Mouse (Mus musculus): ENCODE measurements around the gene 1700067K01Rik. TPM values are rescaled to one million over a fixed set of nuclear protein-coding genes. Genes with fewer than 3 reads are reported as not detected.

The 1700067K01Rik gene
- polyA plus RNA-seq, 1 experiment, result 0.29 TPM

GRCm38 (mm10) chr8:84048171-84048570, 46.9 kb downstream of the 1700067K01Rik start:
- no peak overlapping the region for H3ac ChIP-seq (ENCODE audit: control insufficient read depth, insufficient read length)
- no peaks in the 10 kb centered on the region for H3K36me3 ChIP-seq (ENCODE audit: control insufficient read depth, insufficient read depth)
- H3K4me2 ChIP-seq (ENCODE audit: low read depth), result no peak overlapping the region
- no peaks in the 10 kb centered on the region for H3K27me3 ChIP-seq (ENCODE audit: control insufficient read depth, insufficient read depth, insufficient read length)
- no peaks in the 10 kb centered on the region for H3K79me2 ChIP-seq (ENCODE audit: control insufficient read depth, insufficient read depth)
- TF ChIP-seq POLR2A (IDR thresholded peaks at IDR 0.05; ENCODE audit: insufficient read length, low read depth) (no peak), MYOG (IDR thresholded peaks at IDR 0.05; ENCODE audit: control insufficient read depth in 1 of 3, insufficient read depth in 1 of 3, insufficient read length in 2 of 3, low read depth in 2 of 3) (no peak), TCF3 (IDR thresholded peaks at IDR 0.05; ENCODE audit: insufficient read length, low read depth) (no peak), E2F4 (IDR thresholded peaks at IDR 0.05; ENCODE audit: insufficient read depth) (no peak), MYOD1 (IDR thresholded peaks at IDR 0.05; ENCODE audit: control insufficient read depth in 1 of 3, insufficient read length in 2 of 3, low read depth in 2 of 3) (peak in 1 of 3 experiments; percentile 24), USF1 (IDR thresholded peaks at IDR 0.05; ENCODE audit: low read depth) (no peak)
- no peak overlapping the region for H3K4me3 ChIP-seq

GRCm38 (mm10) chr8:84052746-84053145, 51.4 kb downstream of the 1700067K01Rik start:
- TF ChIP-seq MYOG (IDR thresholded peaks at IDR 0.05; ENCODE audit: control insufficient read depth in 1 of 3, insufficient read depth in 1 of 3, insufficient read length in 2 of 3, low read depth in 2 of 3) (no peak), CEBPB (IDR thresholded peaks at IDR 0.05; ENCODE audit: insufficient read depth, poor library complexity, severe bottlenecking) (no peak), REST (IDR thresholded peaks at IDR 0.05; ENCODE audit: insufficient read depth, insufficient read length) (no peak), TCF12 (IDR thresholded peaks at IDR 0.05; ENCODE audit: insufficient read depth, poor library complexity, severe bottlenecking) (no peak), USF1 (IDR thresholded peaks at IDR 0.05; ENCODE audit: low read depth) (no peak), MYOD1 (IDR thresholded peaks at IDR 0.05; ENCODE audit: control insufficient read depth in 1 of 3, insufficient read length in 2 of 3, low read depth in 2 of 3) (no peak), POLR2A (IDR thresholded peaks at IDR 0.05; ENCODE audit: insufficient read length, low read depth) (no peak), TCF3 (IDR thresholded peaks at IDR 0.05; ENCODE audit: insufficient read length, low read depth) (no peak), POLR2AphosphoS2 (IDR thresholded peaks at IDR 0.05; ENCODE audit: insufficient read length, low read depth) (no peak), MAX (IDR thresholded peaks at IDR 0.05; ENCODE audit: low read depth) (no peak), E2F4 (IDR thresholded peaks at IDR 0.05; ENCODE audit: insufficient read depth) (no peak)
- Histone ChIP-seq H3K79me2 (ENCODE audit: control insufficient read depth, insufficient read depth) (no peaks in the 10 kb centered on the region), H3ac (ENCODE audit: control insufficient read depth, insufficient read length) (no peak overlapping the region), H3K4me2 (ENCODE audit: low read depth) (no peak overlapping the region), H3K36me3 (ENCODE audit: control insufficient read depth, insufficient read depth) (no peaks in the 10 kb centered on the region), H3K27me3 (ENCODE audit: control insufficient read depth, insufficient read depth, insufficient read length) (no peaks in the 10 kb centered on the region), H3K4me3 (no peak overlapping the region)

DNA sequence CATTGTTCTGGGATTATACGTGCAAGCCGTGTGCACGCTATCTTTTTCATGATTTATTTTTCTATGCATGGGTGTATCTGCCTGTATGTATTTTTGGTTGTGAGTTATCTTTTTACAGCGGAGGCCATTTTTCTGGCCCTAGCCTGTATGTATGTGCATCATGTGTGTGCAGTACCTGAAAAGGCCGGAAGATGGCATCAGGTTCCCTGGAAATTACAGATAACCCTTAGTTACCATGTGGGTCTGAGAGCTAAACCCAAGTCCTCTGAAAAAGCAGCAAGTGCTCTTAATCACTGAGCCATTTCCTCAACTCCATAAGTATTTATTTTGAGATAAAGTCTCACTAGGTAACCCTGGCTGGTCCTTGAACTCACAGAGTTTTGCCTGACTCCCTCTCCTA, 51.9 kb downstream of the 1700067K01Rik start:
- Histone ChIP-seq H3K27me3 (ENCODE audit: control insufficient read depth, insufficient read depth, insufficient read length) (no peaks in the 10 kb centered on the region), H3K4me3 (no peak overlapping the region), H3K79me2 (ENCODE audit: control insufficient read depth, insufficient read depth) (no peaks in the 10 kb centered on the region), H3K36me3 (ENCODE audit: control insufficient read depth, insufficient read depth) (no peaks in the 10 kb centered on the region), H3K4me2 (ENCODE audit: low read depth) (no peak overlapping the region), H3ac (ENCODE audit: control insufficient read depth, insufficient read length) (no peak overlapping the region)
- TF ChIP-seq REST (IDR thresholded peaks at IDR 0.05; ENCODE audit: insufficient read depth, insufficient read length) (no peak), USF1 (IDR thresholded peaks at IDR 0.05; ENCODE audit: low read depth) (no peak), MYOD1 (IDR thresholded peaks at IDR 0.05; ENCODE audit: control insufficient read depth in 1 of 3, insufficient read length in 2 of 3, low read depth in 2 of 3) (no peak), SRF (IDR thresholded peaks at IDR 0.05; ENCODE audit: control insufficient read depth, insufficient read length, low read depth) (no peak), TCF3 (IDR thresholded peaks at IDR 0.05; ENCODE audit: insufficient read length, low read depth) (no peak), TCF12 (IDR thresholded peaks at IDR 0.05; ENCODE audit: insufficient read depth, poor library complexity, severe bottlenecking) (no peak), POLR2AphosphoS2 (IDR thresholded peaks at IDR 0.05; ENCODE audit: insufficient read length, low read depth) (no peak), CEBPB (IDR thresholded peaks at IDR 0.05; ENCODE audit: insufficient read depth, poor library complexity, severe bottlenecking) (no peak), MYOG (IDR thresholded peaks at IDR 0.05; ENCODE audit: control insufficient read depth in 1 of 3, insufficient read depth in 1 of 3, insufficient read length in 2 of 3, low read depth in 2 of 3) (no peak), E2F4 (IDR thresholded peaks at IDR 0.05; ENCODE audit: insufficient read depth) (no peak)

Other genes with a start within 250 kb of the 1700067K01Rik start
- 11.5 TPM for gene Adgrl1, start 101.4 kb upstream of the 1700067K01Rik start, polyA plus RNA-seq (2012; fragmentation: generic; extraction: Trizol)
- gene Gm10644, start 46.3 kb upstream of the 1700067K01Rik start, polyA plus RNA-seq (2012; fragmentation: generic; extraction: Trizol), result 0.11 TPM
- 36.8 TPM for gene Asf1b, start 46.0 kb upstream of the 1700067K01Rik start, polyA plus RNA-seq (2012; fragmentation: generic; extraction: Trizol)
- 181 TPM for gene Prkaca, start 28.5 kb upstream of the 1700067K01Rik start, polyA plus RNA-seq (2012; fragmentation: generic; extraction: Trizol)
- 30.6 TPM for gene Samd1, start 3.8 kb upstream of the 1700067K01Rik start, polyA plus RNA-seq (2012; fragmentation: generic; extraction: Trizol)
- 6.1 TPM for gene 2210011C24Rik, start 10.7 kb downstream of the 1700067K01Rik start, polyA plus RNA-seq (2012; fragmentation: generic; extraction: Trizol)
- 4.9 TPM for gene Palm3, start 20.0 kb downstream of the 1700067K01Rik start, polyA plus RNA-seq (2012; fragmentation: generic; extraction: Trizol)
- gene Il27ra, start 41.1 kb downstream of the 1700067K01Rik start, polyA plus RNA-seq (2012; fragmentation: generic; extraction: Trizol), result 0.07 TPM
- not detected for gene Rln3, start 43.5 kb downstream of the 1700067K01Rik start, polyA plus RNA-seq (2012; fragmentation: generic; extraction: Trizol)
- 0.35 TPM for gene Gm10643, start 63.6 kb downstream of the 1700067K01Rik start, polyA plus RNA-seq (2012; fragmentation: generic; extraction: Trizol)
- gene Rfx1, start 65.3 kb downstream of the 1700067K01Rik start, polyA plus RNA-seq (2012; fragmentation: generic; extraction: Trizol), result 9.9 TPM
- gene Dcaf15, start 103.3 kb downstream of the 1700067K01Rik start, polyA plus RNA-seq (2012; fragmentation: generic; extraction: Trizol), result 24.3 TPM
- gene Podnl1, start 124.5 kb downstream of the 1700067K01Rik start, polyA plus RNA-seq (2012; fragmentation: generic; extraction: Trizol), result 9.3 TPM
- 25.3 TPM for gene Cc2d1a, start 146.4 kb downstream of the 1700067K01Rik start, polyA plus RNA-seq (2012; fragmentation: generic; extraction: Trizol)
- 0.24 TPM for gene 4930432K21Rik, start 146.5 kb downstream of the 1700067K01Rik start, polyA plus RNA-seq (2012; fragmentation: generic; extraction: Trizol)
- 1.2 TPM for gene Nanos3, start 183.7 kb downstream of the 1700067K01Rik start, polyA plus RNA-seq (2012; fragmentation: generic; extraction: Trizol)
- gene Zswim4, start 235.6 kb downstream of the 1700067K01Rik start, polyA plus RNA-seq (2012; fragmentation: generic; extraction: Trizol), result 12.7 TPM
- 232 TPM for gene D8Ertd738e, start 248.2 kb downstream of the 1700067K01Rik start, polyA plus RNA-seq (2012; fragmentation: generic; extraction: Trizol)

All from myocyte (in vitro differentiated cells).